Mouse (Mus musculus) adrenal gland, adult 18-20 months (tissue): ENCODE measurements around the gene Chchd2. TPM values are rescaled to one million over a fixed set of nuclear protein-coding genes. Genes with fewer than 3 reads are reported as not detected.
"Not testable (repeated sequence)": the region's sequence is repeated elsewhere in the genome, so short reads cannot be mapped to it uniquely, and the experiment has no call there.

ENCODE experiments used
- DNase-seq, 2 experiments: peaks; one replicate each; pipeline ENCODE4 v3.0.0; 2021 to 2022; ENCODE audit warnings: low spot score in 2 of 2
- long read RNA-seq, 2 experiments: library from polyadenylated mRNA; stranded (forward); transcript quantifications; one replicate each; pipeline ENCODE4 v2.0.0; 2021
- total RNA-seq, 2 experiments: library from RNA; stranded (reverse); gene quantifications; 1 replicate in 1 of 2; 2 replicates in 1 of 2; pipeline ENCODE4 v1.2.3; 2021

Gene Chchd2
- total RNA-seq: 1,000 to 10,000 TPM; 1,056 to 1,163 TPM
- long read RNA-seq, experiment 1, transcript Chchd2-201 (4 exons, 915 nt): major isoform, 243 of 246 reads
- long read RNA-seq, experiment 1, partial matches to known transcripts: 2 of 246 reads
- long read RNA-seq, experiment 1, other reads (novel, unspliced or antisense): 1 of 246 reads
- long read RNA-seq, experiment 2, transcript Chchd2-201 (4 exons, 915 nt): major isoform, 1,279 of 1,311 reads
- long read RNA-seq, experiment 2, partial matches to known transcripts: 29 of 1,311 reads
- long read RNA-seq, experiment 2, other reads (novel, unspliced or antisense): 3 of 1,311 reads

- DNase-seq: peak; percentile 83 to 86
Observed at GRCm38 (mm10) chr5:129886911-129887636, at the start of gene Chchd2. Chchd2 (minus strand) TSS chr5:129887470.

- no peak for DNase-seq
Observed at GRCm38 (mm10) chr5:129936941-129937340, 49.7 kb upstream of the Chchd2 start.

GRCm38 (mm10) chr5:129929924-129930855 is 42.9 kb upstream of the Chchd2 start:
- DNase-seq: no peak

GRCm38 (mm10) chr5:129925933-129926332 is 38.7 kb upstream of the Chchd2 start:
- DNase-seq: no peak

- DNase-seq: no peak
Observed at GRCm38 (mm10) chr5:129924820-129925452, 37.7 kb upstream of the Chchd2 start.

GRCm38 (mm10) chr5:129921972-129922371 is 34.7 kb upstream of the Chchd2 start:
- no peak for DNase-seq

GRCm38 (mm10) chr5:129919320-129919719 is 32.0 kb upstream of the Chchd2 start:
- DNase-seq: peak in 1 of 2 experiments; percentile 7

GRCm38 (mm10) chr5:129918752-129919151 is 31.5 kb upstream of the Chchd2 start:
- DNase-seq: no peak

- no peak for DNase-seq
Observed at GRCm38 (mm10) chr5:129918065-129918651, 30.9 kb upstream of the Chchd2 start.

- DNase-seq: not testable (repeated sequence)
Observed at GRCm38 (mm10) chr5:129915491-129915890, 28.2 kb upstream of the Chchd2 start.

GRCm38 (mm10) chr5:129914024-129914423 is 26.8 kb upstream of the Chchd2 start:
- DNase-seq: peak in 1 of 2 experiments; percentile 17

- DNase-seq: no peak
Observed at GRCm38 (mm10) chr5:129909591-129909990, 22.3 kb upstream of the Chchd2 start.

GRCm38 (mm10) chr5:129909147-129909546 is 21.9 kb upstream of the Chchd2 start:
- no peak for DNase-seq

- DNase-seq: peak; percentile 87 to 90
Observed at GRCm38 (mm10) chr5:129908242-129908965, 21.1 kb upstream of the Chchd2 start, which contains the start of gene Nupr1l. Nupr1l (plus strand) TSS chr5:129908540.

GRCm38 (mm10) chr5:129907775-129908174 is 20.5 kb upstream of the Chchd2 start:
- DNase-seq: no peak

- DNase-seq: no peak
Observed at GRCm38 (mm10) chr5:129898449-129898848, 11.2 kb upstream of the Chchd2 start, which contains the start of gene Phkg1. Phkg1 (minus strand) TSS chr5:129898549.

- peak; percentile 74 to 80 for DNase-seq
Observed at GRCm38 (mm10) chr5:129895198-129896088, 8.2 kb upstream of the Chchd2 start, which contains the start of gene Zbed5. Zbed5 (plus strand) TSS chr5:129895723.

- DNase-seq: not testable (repeated sequence)
Observed at GRCm38 (mm10) chr5:129890390-129890789, 3.1 kb upstream of the Chchd2 start.
